Mouse (Mus musculus): ENCODE results near the gene Steap2. TPM values are rescaled to one million over a fixed set of nuclear protein-coding genes. Genes with fewer than 3 reads are reported as not detected.
"Not testable (repeated sequence)": the region's sequence is repeated elsewhere in the genome, so short reads cannot be mapped to it uniquely, and the experiment has no call there.

Gene Steap2
- polyA plus RNA-seq, 1 experiment from 2014 or later = 7.8 TPM

- Histone ChIP-seq H3K4me2 (ENCODE audit: low read depth, low read length, severe bottlenecking) (no peak overlapping the region), H3K4me1 (replicated peaks; ENCODE audit: control insufficient read depth, insufficient read depth, low read length) (no peaks in the 10 kb centered on the region), H3K4me3 (ENCODE audit: low read depth, low read length) (no peak overlapping the region), H3K9ac (ENCODE audit: low read length) (no peak overlapping the region), H3K36me3 (ENCODE audit: control insufficient read depth, insufficient read depth, low read length) (no peaks in the 10 kb centered on the region), H3K27me3 (ENCODE audit: control insufficient read depth, insufficient read depth, low read length) (no peaks in the 10 kb centered on the region), H3K9me3 (ENCODE audit: control insufficient read depth, low read length) (no peaks in the 10 kb centered on the region), H3K27ac (ENCODE audit: low read depth, low read length) (no peak overlapping the region)
- DNase-seq (ENCODE audit: low spot score) = no peak
- ATAC-seq (replicated peaks; ENCODE audit: low FRiP score) = 0 out of 2 replicates have a peak, but pooled peaks have one; percentile 18
- WGBS = 20% methylated on average over 1 of the region's 1 CpGs
Observed at GRCm38 (mm10) chr5:5686973-5687372, 7.4 kb downstream of the Steap2 start.

- H3K9me3 ChIP-seq (ENCODE audit: control insufficient read depth, low read length); H3K36me3 ChIP-seq (ENCODE audit: control insufficient read depth, insufficient read depth, low read length); ATAC-seq (replicated peaks; ENCODE audit: low FRiP score); H3K27me3 ChIP-seq (ENCODE audit: control insufficient read depth, insufficient read depth, low read length); H3K4me2 ChIP-seq (ENCODE audit: low read depth, low read length, severe bottlenecking); H3K27ac ChIP-seq (ENCODE audit: low read depth, low read length); H3K4me3 ChIP-seq (ENCODE audit: low read depth, low read length); H3K4me1 ChIP-seq (replicated peaks; ENCODE audit: control insufficient read depth, insufficient read depth, low read length); DNase-seq (ENCODE audit: low spot score); H3K9ac ChIP-seq (ENCODE audit: low read length): not testable (repeated sequence)
- 82% methylated on average over 2 of the region's 2 CpGs for WGBS
Observed at GRCm38 (mm10) chr5:5684946-5685345, 9.4 kb downstream of the Steap2 start.

GRCm38 (mm10) chr5:5683292-5683691 is 11.1 kb downstream of the Steap2 start:
- no peak for ATAC-seq (replicated peaks; ENCODE audit: low FRiP score)
- no peak overlapping the region for H3K4me3 ChIP-seq (ENCODE audit: low read depth, low read length)
- H3K36me3 ChIP-seq (ENCODE audit: control insufficient read depth, insufficient read depth, low read length) = no peaks in the 10 kb centered on the region
- H3K27me3 ChIP-seq (ENCODE audit: control insufficient read depth, insufficient read depth, low read length) = no peaks in the 10 kb centered on the region
- no peaks in the 10 kb centered on the region for H3K9me3 ChIP-seq (ENCODE audit: control insufficient read depth, low read length)
- no peak overlapping the region for H3K4me2 ChIP-seq (ENCODE audit: low read depth, low read length, severe bottlenecking)
- WGBS = 78% methylated on average over 4 of the region's 4 CpGs
- DNase-seq (ENCODE audit: low spot score) = no peak
- H3K9ac ChIP-seq (ENCODE audit: low read length) = no peak overlapping the region
- H3K4me1 ChIP-seq (replicated peaks; ENCODE audit: control insufficient read depth, insufficient read depth, low read length) = no peaks in the 10 kb centered on the region
- H3K27ac ChIP-seq (ENCODE audit: low read depth, low read length) = no peak overlapping the region

GRCm38 (mm10) chr5:5679459-5679858 is 14.9 kb downstream of the Steap2 start:
- ATAC-seq (replicated peaks; ENCODE audit: low FRiP score) (no peak), DNase-seq (ENCODE audit: low spot score) (no peak)
- no peaks in the 10 kb centered on the region for H3K9me3 ChIP-seq (ENCODE audit: control insufficient read depth, low read length)
- no peaks in the 10 kb centered on the region for H3K4me1 ChIP-seq (replicated peaks; ENCODE audit: control insufficient read depth, insufficient read depth, low read length)
- no peak overlapping the region for H3K4me2 ChIP-seq (ENCODE audit: low read depth, low read length, severe bottlenecking)
- no peak overlapping the region for H3K27ac ChIP-seq (ENCODE audit: low read depth, low read length)
- no peak overlapping the region for H3K9ac ChIP-seq (ENCODE audit: low read length)
- no peak overlapping the region for H3K4me3 ChIP-seq (ENCODE audit: low read depth, low read length)
- no peaks in the 10 kb centered on the region for H3K36me3 ChIP-seq (ENCODE audit: control insufficient read depth, insufficient read depth, low read length)
- no peaks in the 10 kb centered on the region for H3K27me3 ChIP-seq (ENCODE audit: control insufficient read depth, insufficient read depth, low read length)

GRCm38 (mm10) chr5:5676082-5676481 is 18.3 kb downstream of the Steap2 start:
- DNase-seq (ENCODE audit: low spot score) = no peak
- H3K4me2 ChIP-seq (ENCODE audit: low read depth, low read length, severe bottlenecking) = no peak overlapping the region
- no peak for ATAC-seq (replicated peaks; ENCODE audit: low FRiP score)
- no peaks in the 10 kb centered on the region for H3K36me3 ChIP-seq (ENCODE audit: control insufficient read depth, insufficient read depth, low read length)
- no peak overlapping the region for H3K9ac ChIP-seq (ENCODE audit: low read length)
- no peak overlapping the region for H3K27ac ChIP-seq (ENCODE audit: low read depth, low read length)
- no peaks in the 10 kb centered on the region for H3K27me3 ChIP-seq (ENCODE audit: control insufficient read depth, insufficient read depth, low read length)
- no peak overlapping the region for H3K4me3 ChIP-seq (ENCODE audit: low read depth, low read length)
- no peaks in the 10 kb centered on the region for H3K4me1 ChIP-seq (replicated peaks; ENCODE audit: control insufficient read depth, insufficient read depth, low read length)
- no peaks in the 10 kb centered on the region for H3K9me3 ChIP-seq (ENCODE audit: control insufficient read depth, low read length)
- 93% methylated on average over 3 of the region's 3 CpGs for WGBS

GRCm38 (mm10) chr5:5668920-5669319 is 25.5 kb downstream of the Steap2 start:
- no peak overlapping the region for H3K9ac ChIP-seq (ENCODE audit: low read length)

DNA sequence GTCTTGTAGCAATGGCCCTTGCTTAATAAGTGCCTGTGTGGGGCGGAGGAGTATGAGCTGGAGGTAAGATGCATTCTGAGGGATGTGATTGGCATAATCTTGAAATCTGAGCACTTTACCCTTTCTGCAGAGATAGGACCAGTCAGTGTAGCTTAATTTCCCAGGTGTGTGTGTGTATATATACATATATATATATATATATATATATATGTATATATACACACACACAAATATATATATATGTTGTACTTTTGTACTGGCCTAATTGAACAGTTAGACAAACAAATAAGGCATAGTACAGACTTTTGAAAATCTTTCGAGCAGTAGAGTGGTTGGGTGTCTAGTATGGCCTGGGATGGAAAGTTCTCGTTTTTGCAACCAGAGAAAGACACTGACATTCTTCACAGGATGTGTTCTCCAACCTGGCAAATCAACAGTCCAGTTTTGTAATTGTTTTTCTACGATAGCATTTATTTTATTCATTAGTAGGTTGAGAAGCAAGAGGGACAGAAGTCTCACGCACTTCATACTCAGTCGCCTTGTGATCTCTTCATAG is 29.9 kb downstream of the Steap2 start:
- Histone ChIP-seq H3K27ac (ENCODE audit: low read depth, low read length) (no peak overlapping the region), H3K4me2 (ENCODE audit: low read depth, low read length, severe bottlenecking) (peak overlapping the region; percentile 88), H3K9me3 (ENCODE audit: control insufficient read depth, low read length) (no peaks in the 10 kb centered on the region), H3K4me1 (replicated peaks; ENCODE audit: control insufficient read depth, insufficient read depth, low read length) (no peaks in the 10 kb centered on the region; the same call in 1 of the 2 replicates), H3K27me3 (ENCODE audit: control insufficient read depth, insufficient read depth, low read length) (no peaks in the 10 kb centered on the region), H3K4me3 (ENCODE audit: low read depth, low read length) (peak overlapping the region; percentile 74), H3K36me3 (ENCODE audit: control insufficient read depth, insufficient read depth, low read length) (no peaks in the 10 kb centered on the region), H3K9ac (ENCODE audit: low read length) (peak overlapping the region; percentile 57)
- ATAC-seq (replicated peaks; ENCODE audit: low FRiP score) (peak; percentile 37; the same call in 1 of the 2 replicates), DNase-seq (ENCODE audit: low spot score) (no peak)
- 54% methylated on average over 6 of the region's 6 CpGs for WGBS

More at GRCm38 (mm10) chr5:5668920-5669319, 25.5 kb downstream of the Steap2 start:
- H3K4me2 ChIP-seq (ENCODE audit: low read depth, low read length, severe bottlenecking) = no peak overlapping the region
- ATAC-seq (replicated peaks; ENCODE audit: low FRiP score) = no peak
- no peak overlapping the region for H3K27ac ChIP-seq (ENCODE audit: low read depth, low read length)
- no peak overlapping the region for H3K4me3 ChIP-seq (ENCODE audit: low read depth, low read length)
- H3K36me3 ChIP-seq (ENCODE audit: control insufficient read depth, insufficient read depth, low read length) = no peaks in the 10 kb centered on the region
- no peaks in the 10 kb centered on the region; the same call in 1 of the 2 replicates for H3K4me1 ChIP-seq (replicated peaks; ENCODE audit: control insufficient read depth, insufficient read depth, low read length)
- no peak for DNase-seq (ENCODE audit: low spot score)
- H3K9me3 ChIP-seq (ENCODE audit: control insufficient read depth, low read length) = no peaks in the 10 kb centered on the region
- H3K27me3 ChIP-seq (ENCODE audit: control insufficient read depth, insufficient read depth, low read length) = no peaks in the 10 kb centered on the region
- WGBS = 82% methylated on average over 7 of the region's 7 CpGs

- ATAC-seq (replicated peaks; ENCODE audit: low FRiP score) = peak; percentile 98
- Histone ChIP-seq H3K9me3 (ENCODE audit: control insufficient read depth, low read length) (no peaks in the 10 kb centered on the region), H3K9ac (ENCODE audit: low read length) (peak within 1 kb of the TSS; percentile 57), H3K4me3 (ENCODE audit: low read depth, low read length) (peak within 1 kb of the TSS; percentile 74), H3K36me3 (ENCODE audit: control insufficient read depth, insufficient read depth, low read length) (no peaks in the 10 kb centered on the region), H3K4me2 (ENCODE audit: low read depth, low read length, severe bottlenecking) (peak within 1 kb of the TSS; percentile 88), H3K4me1 (replicated peaks; ENCODE audit: control insufficient read depth, insufficient read depth, low read length) (no peaks in the 10 kb centered on the region; the same call in 1 of the 2 replicates), H3K27ac (ENCODE audit: low read depth, low read length) (no peak within 1 kb of the TSS), H3K27me3 (ENCODE audit: control insufficient read depth, insufficient read depth, low read length) (no peaks in the 10 kb centered on the region)
- under 1% methylated on average over 48 of the region's 48 CpGs for WGBS
- DNase-seq (ENCODE audit: low spot score) = peak; percentile 93
Observed at GRCm38 (mm10) chr5:5663655-5664370, 30.6 kb downstream of the Steap2 start, which contains the start of gene Cfap69. Gene Cfap69 (minus strand): TSS chr5:5664239.
